Mouse (Mus musculus) myocyte (in vitro differentiated cells): ENCODE measurements around the gene Fkbp5. TPM values are rescaled to one million over a fixed set of nuclear protein-coding genes. Genes with fewer than 3 reads are reported as not detected.

Source experiments
- H3K27me3 ChIP-seq: one replicate; pipeline ENCODE4 v1.6.1; 2011; ENCODE audit not compliant: control insufficient read depth, insufficient read depth, insufficient read length
- H3K36me3 ChIP-seq: one replicate; pipeline ENCODE4 v1.6.1; 2011; ENCODE audit not compliant: control insufficient read depth, insufficient read depth
- H3K4me2 ChIP-seq: one replicate; pipeline ENCODE4 v1.6.1; 2011; ENCODE audit warnings: low read depth, control low read depth
- H3K4me3 ChIP-seq: one replicate; pipeline ENCODE4 v1.5.1; 2011; ENCODE audit warnings: mild to moderate bottlenecking, control low read depth, moderate library complexity
- H3K79me2 ChIP-seq: one replicate; pipeline ENCODE4 v1.6.1; 2011; ENCODE audit not compliant: control insufficient read depth, insufficient read depth
- H3ac ChIP-seq: one replicate; pipeline ENCODE4 v1.6.1; 2011; ENCODE audit not compliant: control insufficient read depth, insufficient read length
- CEBPB ChIP-seq: IDR thresholded peaks from 2 replicates; pipeline ENCODE4 v1.6.1; 2011; ENCODE audit warnings: mild to moderate bottlenecking, moderate library complexity; ENCODE audit not compliant: poor library complexity, insufficient read depth, severe bottlenecking
- E2F4 ChIP-seq: IDR thresholded peaks from one replicate; pipeline ENCODE4 v1.6.1; 2011; ENCODE audit warnings: mild to moderate bottlenecking, control low read depth, moderate library complexity; ENCODE audit not compliant: insufficient read depth
- MAX ChIP-seq: IDR thresholded peaks from one replicate; pipeline ENCODE4 v1.6.1; 2011; ENCODE audit warnings: low read depth, mild to moderate bottlenecking, control low read depth
- MYOD1 ChIP-seq, 3 experiments: IDR thresholded peaks; one replicate each; pipeline ENCODE4 v1.6.1; 2011; ENCODE audit warnings: control low read depth in 2 of 3, low read depth in 2 of 3, mild to moderate bottlenecking in 2 of 3, moderate library complexity in 1 of 3; ENCODE audit not compliant: insufficient read length in 2 of 3, control insufficient read depth in 1 of 3
- MYOG ChIP-seq, 3 experiments: IDR thresholded peaks; one replicate each; pipeline ENCODE4 v1.6.1; 2011; ENCODE audit warnings: control low read depth in 2 of 3, low read depth in 2 of 3, mild to moderate bottlenecking in 2 of 3; ENCODE audit not compliant: insufficient read length in 2 of 3, control insufficient read depth in 1 of 3, insufficient read depth in 1 of 3
- POLR2A ChIP-seq: IDR thresholded peaks from one replicate; pipeline ENCODE4 v1.6.1; 2011; ENCODE audit warnings: low read depth, mild to moderate bottlenecking, control low read depth, moderate library complexity; ENCODE audit not compliant: insufficient read length
- POLR2AphosphoS2 ChIP-seq: IDR thresholded peaks from one replicate; pipeline ENCODE4 v1.6.1; 2011; ENCODE audit warnings: low read depth, control low read depth; ENCODE audit not compliant: insufficient read length
- REST ChIP-seq: IDR thresholded peaks from one replicate; pipeline ENCODE4 v1.6.1; 2011; ENCODE audit warnings: mild to moderate bottlenecking, control low read depth, moderate library complexity; ENCODE audit not compliant: insufficient read depth, insufficient read length
- SRF ChIP-seq: IDR thresholded peaks from one replicate; pipeline ENCODE4 v1.6.1; 2011; ENCODE audit warnings: low read depth; ENCODE audit not compliant: control insufficient read depth, insufficient read length
- TCF12 ChIP-seq: IDR thresholded peaks from one replicate; pipeline ENCODE4 v1.6.1; 2011; ENCODE audit warnings: mild to moderate bottlenecking, control low read depth; ENCODE audit not compliant: poor library complexity, insufficient read depth, severe bottlenecking
- TCF3 ChIP-seq: IDR thresholded peaks from one replicate; pipeline ENCODE4 v1.6.1; 2011; ENCODE audit warnings: low read depth, control low read depth; ENCODE audit not compliant: insufficient read length
- USF1 ChIP-seq: IDR thresholded peaks from one replicate; pipeline ENCODE4 v1.6.1; 2011; ENCODE audit warnings: low read depth, mild to moderate bottlenecking, control low read depth, moderate library complexity
- polyA plus RNA-seq: library from polyadenylated mRNA; unstranded; fragments of >200 nt; fragmentation: generic; extraction: Trizol; gene quantifications from one replicate; pipeline ENCODE4 v1.2.1, GENCODE M21; 2012; ENCODE audit warnings: missing spikeins

Fkbp5 gene
- polyA plus RNA-seq, 1 experiment = 11.6 TPM

GRCm38 (mm10) chr17:28446820-28447168 is 70.5 kb downstream of the Fkbp5 start:
- H3K36me3 ChIP-seq = no peaks in the 10 kb centered on the region
- H3ac ChIP-seq = no peak overlapping the region
- TF ChIP-seq E2F4 (no peak), TCF3 (no peak), POLR2A (no peak), TCF12 (no peak), MAX (no peak), REST (no peak)
- no peaks in the 10 kb centered on the region for H3K79me2 ChIP-seq
- H3K27me3 ChIP-seq = no peaks in the 10 kb centered on the region
- H3K4me3 ChIP-seq = no peak overlapping the region
- H3K4me2 ChIP-seq = no peak overlapping the region

DNA sequence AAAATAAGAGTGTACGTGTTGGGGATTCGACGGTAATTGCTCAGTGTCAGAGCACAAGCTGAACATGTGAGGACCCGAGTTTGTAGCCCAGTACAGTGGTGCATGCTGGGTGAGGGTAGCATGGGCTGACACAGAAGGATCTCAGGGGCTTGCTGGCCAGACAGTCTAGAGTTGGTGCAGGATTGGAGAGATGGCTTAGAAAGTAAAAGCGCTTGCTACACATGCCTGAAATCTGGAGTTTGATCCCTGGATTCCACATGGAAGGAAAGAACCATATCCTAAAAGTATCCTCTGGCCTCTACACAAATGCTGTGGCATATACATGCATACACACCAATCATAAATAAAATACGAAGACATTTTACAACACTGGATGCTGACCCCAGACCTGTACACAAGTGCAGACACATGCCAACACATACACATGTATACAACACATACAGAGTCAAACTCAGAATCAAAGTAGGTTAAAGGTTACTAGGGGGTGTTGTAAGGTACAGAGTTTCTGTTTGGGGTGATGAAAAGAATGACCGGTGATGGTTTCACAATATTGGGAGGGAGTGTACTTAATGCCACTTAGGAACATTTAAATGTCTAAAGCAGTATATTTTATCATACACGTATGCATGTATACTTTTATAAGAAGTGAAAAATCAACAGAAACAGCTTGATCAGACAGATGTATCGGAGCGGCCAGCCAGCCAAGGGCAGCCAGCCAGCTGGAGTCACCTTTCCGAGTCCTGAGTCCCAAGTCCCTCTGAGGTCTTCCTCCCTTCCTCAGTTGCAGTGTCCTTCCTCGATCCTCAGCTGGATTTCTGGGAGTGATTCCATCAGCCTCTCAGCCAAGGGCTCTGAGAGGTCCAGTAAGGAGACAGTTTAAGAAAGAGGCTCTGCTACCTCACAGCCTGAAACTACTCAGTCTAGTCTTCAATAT is 71.2 kb downstream of the Fkbp5 start:
- H3K27me3 ChIP-seq = no peaks in the 10 kb centered on the region
- no peak overlapping the region for H3K4me2 ChIP-seq
- H3K36me3 ChIP-seq = no peaks in the 10 kb centered on the region
- no peak overlapping the region for H3ac ChIP-seq
- no peak overlapping the region for H3K4me3 ChIP-seq
- no peak for TF ChIP-seq MAX
- TF ChIP-seq POLR2A = no peak
- TF ChIP-seq USF1 = no peak
- TF ChIP-seq TCF12 = no peak
- no peak for TF ChIP-seq SRF
- no peak for TF ChIP-seq POLR2AphosphoS2
- TF ChIP-seq MYOD1 (IDR thresholded peaks at IDR 0.05; ENCODE audit: control insufficient read depth in 1 of 3, insufficient read length in 2 of 3, low read depth in 2 of 3) = no peak
- no peak for TF ChIP-seq MYOG (IDR thresholded peaks at IDR 0.05; ENCODE audit: control insufficient read depth in 1 of 3, insufficient read depth in 1 of 3, insufficient read length in 2 of 3, low read depth in 2 of 3)
- no peak for TF ChIP-seq REST
- TF ChIP-seq E2F4 = no peak
- TF ChIP-seq CEBPB = no peak
- TF ChIP-seq TCF3 = no peak
- H3K79me2 ChIP-seq = no peaks in the 10 kb centered on the region

GRCm38 (mm10) chr17:28442661-28443060 is 74.7 kb downstream of the Fkbp5 start:
- no peaks in the 10 kb centered on the region for H3K36me3 ChIP-seq
- H3K4me3 ChIP-seq = no peak overlapping the region
- H3K4me2 ChIP-seq = no peak overlapping the region
- H3K27me3 ChIP-seq = no peaks in the 10 kb centered on the region
- no peaks in the 10 kb centered on the region for H3K79me2 ChIP-seq
- H3ac ChIP-seq = no peak overlapping the region
- TF ChIP-seq CEBPB = no peak
- no peak for TF ChIP-seq MAX
- TF ChIP-seq E2F4 = no peak
- TF ChIP-seq TCF12 = no peak
- no peak for TF ChIP-seq MYOG (IDR thresholded peaks at IDR 0.05; ENCODE audit: control insufficient read depth in 1 of 3, insufficient read depth in 1 of 3, insufficient read length in 2 of 3, low read depth in 2 of 3)
- no peak for TF ChIP-seq SRF
- TF ChIP-seq MYOD1 (IDR thresholded peaks at IDR 0.05; ENCODE audit: control insufficient read depth in 1 of 3, insufficient read length in 2 of 3, low read depth in 2 of 3) = no peak
- TF ChIP-seq TCF3 = no peak
- TF ChIP-seq POLR2AphosphoS2 = no peak
- no peak for TF ChIP-seq USF1
- no peak for TF ChIP-seq POLR2A
- TF ChIP-seq REST = no peak

- Histone ChIP-seq H3K4me2 (peak overlapping the region; percentile 36), H3K36me3 (no peaks in the 10 kb centered on the region), H3K4me3 (no peak overlapping the region), H3K79me2 (no peaks in the 10 kb centered on the region), H3ac (no peak overlapping the region), H3K27me3 (no peaks in the 10 kb centered on the region)
- no peak for TF ChIP-seq REST
- TF ChIP-seq TCF3 = no peak
- TF ChIP-seq E2F4 = no peak
- no peak for TF ChIP-seq POLR2AphosphoS2
- TF ChIP-seq MYOD1 (IDR thresholded peaks at IDR 0.05; ENCODE audit: control insufficient read depth in 1 of 3, insufficient read length in 2 of 3, low read depth in 2 of 3) = no peak
- TF ChIP-seq TCF12 = no peak
- no peak for TF ChIP-seq MAX
- no peak for TF ChIP-seq MYOG (IDR thresholded peaks at IDR 0.05; ENCODE audit: control insufficient read depth in 1 of 3, insufficient read depth in 1 of 3, insufficient read length in 2 of 3, low read depth in 2 of 3)
- no peak for TF ChIP-seq USF1
- no peak for TF ChIP-seq POLR2A
- no peak for TF ChIP-seq CEBPB
- no peak for TF ChIP-seq SRF
These were observed 78.8 kb downstream of the Fkbp5 start for GRCm38 (mm10) chr17:28438342-28439115.
